Mouse (Mus musculus) layer of hippocampus, adult 8-10 months (tissue): ENCODE measurements around the gene Zmynd10. TPM values are rescaled to one million over a fixed set of nuclear protein-coding genes. Genes with fewer than 3 reads are reported as not detected.

ENCODE experiments used
- DNase-seq, 2 experiments: peaks; one replicate each; pipeline ENCODE4 v3.0.0; 2022; ENCODE audit warnings: low spot score in 2 of 2
- total RNA-seq, 4 experiments: library from RNA; stranded (reverse); gene quantifications; 2 replicates each; pipeline ENCODE4 v1.2.4; 2022

Zmynd10 gene
- total RNA-seq, 4 experiments from 2014 or later = 4.5 to 7.8 (median 6.3) TPM

- DNase-seq = no peak
These were observed 7.2 kb upstream of the Zmynd10 start for GRCm38 (mm10) chr9:107539940-107540339.

GRCm38 (mm10) chr9:107540420-107540819, 6.7 kb upstream of the Zmynd10 start:
- DNase-seq = no peak

GRCm38 (mm10) chr9:107541005-107541404, 6.1 kb upstream of the Zmynd10 start:
- no peak for DNase-seq

- peak; percentile 93 to 94 for DNase-seq
These were observed 5.4 kb upstream of the Zmynd10 start, which contains the start of the genes Cyb561d2 and Nprl2 for GRCm38 (mm10) chr9:107541474-107542351. Gene Cyb561d2 (minus strand): TSS chr9:107542193. Gene Nprl2 (plus strand): TSS chr9:107542226.

- no peak for DNase-seq
These were observed 4.8 kb upstream of the Zmynd10 start for GRCm38 (mm10) chr9:107542352-107542686.

- DNase-seq = no peak
These were observed 4.4 kb upstream of the Zmynd10 start for GRCm38 (mm10) chr9:107542721-107543120.

GRCm38 (mm10) chr9:107543299-107543698, 3.8 kb upstream of the Zmynd10 start:
- DNase-seq = no peak

GRCm38 (mm10) chr9:107544196-107544700, 2.9 kb upstream of the Zmynd10 start:
- no peak for DNase-seq

GRCm38 (mm10) chr9:107544729-107545128, 2.4 kb upstream of the Zmynd10 start:
- DNase-seq = no peak

- DNase-seq = no peak
These were observed 1.9 kb upstream of the Zmynd10 start for GRCm38 (mm10) chr9:107545199-107545598.

- peak in 1 of 2 experiments; percentile 78 for DNase-seq
These were observed 1.5 kb upstream of the Zmynd10 start for GRCm38 (mm10) chr9:107545602-107546001.

GRCm38 (mm10) chr9:107547957-107548356, 859 bp downstream of the Zmynd10 start:
- DNase-seq = no peak

GRCm38 (mm10) chr9:107548820-107549219, 1.7 kb downstream of the Zmynd10 start:
- DNase-seq = no peak

- no peak for DNase-seq
These were observed 2.4 kb downstream of the Zmynd10 start for GRCm38 (mm10) chr9:107549297-107550074.

- no peak for DNase-seq
These were observed 3.5 kb downstream of the Zmynd10 start for GRCm38 (mm10) chr9:107550491-107551116.

- DNase-seq = no peak
These were observed 4.2 kb downstream of the Zmynd10 start, which contains the start of gene Rassf1 for GRCm38 (mm10) chr9:107551117-107551889. Gene Rassf1 (plus strand): TSS chr9:107551555.

GRCm38 (mm10) chr9:107551890-107552355, 4.8 kb downstream of the Zmynd10 start:
- no peak for DNase-seq

GRCm38 (mm10) chr9:107552690-107553393, 5.7 kb downstream of the Zmynd10 start:
- DNase-seq = no peak

GRCm38 (mm10) chr9:107553541-107554318, 6.6 kb downstream of the Zmynd10 start:
- no peak for DNase-seq
